Mouse (Mus musculus) ES-Bruce4 (cell line): ENCODE data around the gene Pfkm. TPM values are rescaled to one million over a fixed set of nuclear protein-coding genes. Genes with fewer than 3 reads are reported as not detected.

Experiments
- H3K27ac ChIP-seq: 2 replicates; pipeline ENCODE4 v1.5.1; 2012; ENCODE audit warnings: low read length, inconsistent platforms; ENCODE audit not compliant: insufficient read depth
- H3K27me3 ChIP-seq: 2 replicates; pipeline ENCODE4 v1.6.1; 2012; ENCODE audit warnings: mild to moderate bottlenecking, low read length, inconsistent platforms; ENCODE audit not compliant: control insufficient read depth, poor library complexity, insufficient read depth, severe bottlenecking
- H3K36me3 ChIP-seq: 2 replicates; pipeline ENCODE4 v1.6.1; 2012; ENCODE audit warnings: inconsistent platforms, mild to moderate bottlenecking, low read length, moderate library complexity; ENCODE audit not compliant: control insufficient read depth, poor library complexity, insufficient read depth, severe bottlenecking
- H3K4me1 ChIP-seq: one replicate; pipeline ENCODE4 v1.8.1; 2011; ENCODE audit warnings: low read length; ENCODE audit not compliant: control insufficient read depth, insufficient read depth
- H3K4me3 ChIP-seq: 2 replicates; pipeline ENCODE4 v1.5.1; 2011; ENCODE audit warnings: low read depth, mild to moderate bottlenecking, low read length
- H3K9ac ChIP-seq: 2 replicates; pipeline ENCODE4 v1.6.1; 2012; ENCODE audit warnings: low read depth, mild to moderate bottlenecking, inconsistent platforms; ENCODE audit not compliant: poor library complexity, severe bottlenecking
- H3K9me3 ChIP-seq: replicated peaks from 2 replicates; pipeline ENCODE4 v1.6.1; 2012; ENCODE audit warnings: mild to moderate bottlenecking, low read length, inconsistent platforms; ENCODE audit not compliant: control insufficient read depth, poor library complexity, insufficient read depth, severe bottlenecking
- CTCF ChIP-seq: IDR thresholded peaks from one replicate; pipeline ENCODE4 v1.8.1; 2011; ENCODE audit warnings: low read depth, low read length
- EP300 ChIP-seq: IDR thresholded peaks from 2 replicates; pipeline ENCODE4 v1.6.1; 2011; ENCODE audit warnings: low read depth, low read length; ENCODE audit not compliant: insufficient read depth
- POLR2A ChIP-seq: IDR thresholded peaks from one replicate; pipeline ENCODE4 v1.8.1; 2011; ENCODE audit warnings: low read length; ENCODE audit not compliant: insufficient read depth
- polyA plus RNA-seq: library from polyadenylated mRNA; stranded (reverse); fragments of >200 nt; gene quantifications from 2 replicates; pipeline ENCODE4 v1.2.4, GENCODE M21; 2011; ENCODE audit warnings: low read depth; ENCODE audit not compliant: missing spikeins, insufficient read depth, insufficient read length

The Pfkm gene
- polyA plus RNA-seq, 1 experiment, result 39.8 TPM

DNA sequence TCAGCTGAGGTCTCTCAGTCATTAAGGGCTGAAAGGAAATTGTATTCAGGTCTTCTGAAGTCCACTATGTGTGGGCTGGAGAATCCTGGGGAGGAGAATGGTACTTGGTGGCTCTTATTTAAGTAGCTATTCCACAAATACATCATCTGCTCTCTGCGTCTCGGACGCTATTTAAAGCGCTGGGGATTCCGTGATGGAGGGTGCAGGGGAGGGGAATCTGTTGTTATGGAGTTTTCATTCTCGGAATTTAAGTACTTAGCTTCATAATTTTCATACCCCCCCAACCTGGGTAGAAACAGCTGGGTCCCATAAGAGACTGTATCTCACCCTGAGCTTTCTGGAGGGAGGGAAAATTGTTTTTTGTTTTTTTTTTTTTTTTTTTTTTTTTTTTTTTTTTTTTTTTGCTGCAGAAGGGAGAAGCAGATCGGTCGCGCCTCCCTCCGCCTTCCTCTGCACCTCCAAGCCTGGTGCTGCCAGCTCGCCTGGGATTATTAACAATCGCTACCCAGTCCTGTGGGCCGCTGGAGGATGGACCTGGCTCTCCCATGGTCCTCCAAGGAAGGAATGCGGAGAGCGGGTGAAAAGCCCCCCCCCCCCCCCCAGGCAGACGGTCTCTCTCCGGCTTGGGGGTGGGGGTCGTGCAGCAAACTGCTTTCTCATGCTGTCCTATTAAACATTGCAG lies 74.7 kb downstream of the Pfkm start, which contains the start of gene Ccdc184:
Ccdc184 (plus strand) TSS at position 196 of the 682 bp plus-strand sequence.
- H3K36me3 ChIP-seq, result no peaks in the 10 kb centered on the region
- no peak within 1 kb of the TSS for H3K9ac ChIP-seq
- H3K27me3 ChIP-seq, result no peaks in the 10 kb centered on the region
- peak within 1 kb of the TSS; percentile 63 for H3K4me3 ChIP-seq
- no peaks in the 10 kb centered on the region for H3K4me1 ChIP-seq
- no peak for TF ChIP-seq CTCF
- no peak for TF ChIP-seq POLR2A
- no peak for TF ChIP-seq EP300
- no peak within 1 kb of the TSS for H3K27ac ChIP-seq
- H3K9me3 ChIP-seq, result no peaks in the 10 kb centered on the region

DNA sequence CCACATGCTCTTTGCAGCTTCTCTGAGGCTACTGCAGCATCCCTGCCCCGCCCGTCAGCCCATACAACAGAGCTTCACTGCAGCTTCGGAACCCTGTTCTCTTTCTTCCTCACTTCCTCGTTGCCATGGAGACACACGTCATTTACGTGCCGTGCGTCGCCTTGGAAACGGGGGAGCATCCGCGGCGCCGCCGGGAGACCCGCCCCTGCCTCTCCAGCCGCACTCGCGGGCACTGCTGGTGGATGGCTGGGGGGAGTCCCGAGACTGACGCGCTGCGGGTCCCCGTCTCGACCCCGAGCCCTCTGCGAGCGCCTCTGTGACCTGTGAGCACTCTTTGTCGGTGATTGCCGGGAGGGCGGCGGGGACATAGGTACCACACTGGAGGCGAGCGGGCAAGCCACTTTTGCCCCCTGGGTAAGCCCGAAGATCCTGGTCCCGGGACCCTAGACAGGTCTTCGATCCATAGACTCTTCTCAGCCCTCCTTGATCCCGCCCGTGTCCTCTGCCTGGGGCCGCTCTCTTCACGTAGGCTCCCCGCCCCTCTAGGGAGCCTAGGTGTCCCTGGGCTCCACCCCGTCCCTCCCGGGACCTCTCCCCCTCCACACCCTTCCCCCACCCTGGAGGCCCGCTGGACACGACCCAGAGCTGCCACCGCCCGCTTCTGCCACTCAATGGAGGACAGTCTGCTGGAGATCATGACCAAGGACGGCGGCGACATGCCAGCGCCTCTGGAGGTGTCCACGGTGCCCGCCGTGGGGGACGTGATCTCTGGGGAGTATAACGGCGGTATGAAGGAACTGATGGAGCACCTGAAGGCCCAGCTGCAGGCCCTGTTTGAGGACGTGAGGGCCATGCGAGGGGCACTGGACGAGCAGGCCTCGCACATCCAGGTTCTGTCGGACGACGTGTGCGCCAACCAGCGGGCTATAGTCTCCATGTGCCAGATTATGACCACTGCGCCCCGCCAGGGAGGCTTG lies 75.5 kb downstream of the Pfkm start:
- Histone ChIP-seq H3K27me3 (no peaks in the 10 kb centered on the region), H3K36me3 (no peaks in the 10 kb centered on the region), H3K4me1 (no peaks in the 10 kb centered on the region), H3K4me3 (peak overlapping the region; percentile 63), H3K9me3 (no peaks in the 10 kb centered on the region), H3K27ac (no peak overlapping the region), H3K9ac (no peak overlapping the region)
- TF ChIP-seq EP300 (no peak), CTCF (no peak), POLR2A (no peak)

DNA sequence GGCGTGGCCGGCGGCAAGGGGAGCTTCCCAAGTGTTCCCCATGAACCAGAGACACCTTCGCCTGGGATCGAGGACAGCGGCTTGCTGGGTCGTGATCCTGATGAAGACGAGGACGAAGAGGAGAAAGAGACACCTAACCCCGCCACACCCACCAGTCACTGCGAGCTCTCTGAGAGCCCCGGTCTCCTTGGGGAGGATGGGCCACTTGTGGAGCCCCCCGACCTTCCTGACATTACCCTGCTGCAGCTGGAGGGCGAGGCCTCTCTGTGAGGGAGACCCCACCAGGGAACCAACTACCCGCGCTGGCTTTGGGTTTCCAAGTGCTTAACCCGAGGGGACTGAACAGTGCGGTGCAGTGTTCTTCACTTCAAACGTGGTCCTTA lies 76.2 kb downstream of the Pfkm start:
- H3K27me3 ChIP-seq, result no peaks in the 10 kb centered on the region
- H3K9me3 ChIP-seq, result 0 out of 2 replicates have a peak, but pooled peaks cover under 1% of the 10 kb centered on the region
- no peak overlapping the region for H3K27ac ChIP-seq
- H3K9ac ChIP-seq, result no peak overlapping the region
- no peaks in the 10 kb centered on the region for H3K36me3 ChIP-seq
- peak overlapping the region; percentile 63 for H3K4me3 ChIP-seq
- H3K4me1 ChIP-seq, result no peaks in the 10 kb centered on the region
- TF ChIP-seq POLR2A (no peak), EP300 (no peak), CTCF (no peak)

DNA sequence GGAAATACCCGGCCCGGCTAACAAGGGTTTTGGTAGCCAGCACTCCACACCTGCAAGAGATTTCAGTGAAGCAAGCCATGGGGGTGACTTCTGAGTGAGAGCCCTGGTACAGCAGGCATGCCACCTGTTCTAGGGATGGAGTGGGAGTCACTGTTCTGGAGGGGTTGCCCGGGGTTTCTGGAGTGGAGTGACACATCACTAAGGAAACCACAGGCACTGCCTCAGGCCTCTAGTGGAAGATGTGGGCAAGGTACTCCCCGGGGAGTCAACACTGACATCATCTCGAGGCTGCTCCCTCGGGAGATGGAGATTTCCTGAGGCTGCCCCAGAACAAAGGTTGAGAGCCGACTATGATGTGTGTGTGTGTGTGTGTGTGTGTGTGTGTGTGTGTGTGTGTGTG lies 78.0 kb downstream of the Pfkm start:
- no peak overlapping the region for H3K4me3 ChIP-seq
- H3K27ac ChIP-seq, result no peak overlapping the region
- H3K27me3 ChIP-seq, result no peaks in the 10 kb centered on the region
- H3K9ac ChIP-seq, result no peak overlapping the region
- no peaks in the 10 kb centered on the region for H3K4me1 ChIP-seq
- 0 out of 2 replicates have a peak, but pooled peaks cover 4% of the 10 kb centered on the region for H3K9me3 ChIP-seq
- TF ChIP-seq EP300 (no peak), POLR2A (no peak), CTCF (no peak)
- H3K36me3 ChIP-seq, result no peaks in the 10 kb centered on the region

DNA sequence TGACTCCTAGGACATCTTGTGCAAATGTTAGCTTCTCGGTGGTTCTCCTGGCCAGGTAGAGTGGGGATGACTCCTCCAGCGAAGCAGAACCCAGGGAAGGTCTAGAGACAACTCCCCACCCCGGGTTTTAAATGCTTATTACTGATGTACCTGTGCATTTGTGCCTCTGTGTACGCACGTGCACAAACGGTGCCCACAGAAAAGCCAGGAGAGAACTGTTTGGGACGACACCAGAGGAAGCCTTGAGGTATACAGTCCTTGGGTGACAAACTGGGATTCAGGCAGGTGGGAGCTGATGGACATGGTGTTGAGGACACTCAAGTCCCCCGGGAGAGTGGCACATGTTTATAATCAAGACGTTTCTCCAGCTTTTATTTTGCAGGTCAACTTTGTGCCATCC lies 78.5 kb downstream of the Pfkm start:
- Histone ChIP-seq H3K9me3 (0 out of 2 replicates have a peak, but pooled peaks cover 4% of the 10 kb centered on the region), H3K4me3 (no peak overlapping the region), H3K9ac (no peak overlapping the region), H3K36me3 (no peaks in the 10 kb centered on the region), H3K4me1 (no peaks in the 10 kb centered on the region), H3K27ac (no peak overlapping the region), H3K27me3 (no peaks in the 10 kb centered on the region)
- no peak for TF ChIP-seq POLR2A
- no peak for TF ChIP-seq EP300
- TF ChIP-seq CTCF, result no peak
